Mouse (Mus musculus) left cerebral cortex, adult 8-10 months (tissue): ENCODE data around the gene B130006D01Rik. TPM values are rescaled to one million over a fixed set of nuclear protein-coding genes. Genes with fewer than 3 reads are reported as not detected.

ENCODE experiments used
- DNase-seq, 2 experiments: peaks; one replicate each; pipeline ENCODE4 v3.0.0; 2022; ENCODE audit warnings: low spot score in 2 of 2
- total RNA-seq, 4 experiments: library from RNA; stranded (reverse); gene quantifications; 2 replicates each; pipeline ENCODE4 v1.2.4; 2022

Gene B130006D01Rik
- total RNA-seq, 4 experiments from 2014 or later, result 1.2 to 1.4 (median 1.3) TPM

GRCm38 (mm10) chr11:95769208-95769607 is 45.8 kb downstream of the B130006D01Rik start:
- no peak for DNase-seq

GRCm38 (mm10) chr11:95770720-95771364 is 47.5 kb downstream of the B130006D01Rik start:
- DNase-seq, result no peak

GRCm38 (mm10) chr11:95771665-95772064 is 48.3 kb downstream of the B130006D01Rik start:
- DNase-seq, result no peak

GRCm38 (mm10) chr11:95773264-95773663 is 49.9 kb downstream of the B130006D01Rik start:
- no peak for DNase-seq

Other genes starting within 250 kb of the B130006D01Rik start
- gene Nxph3, start 209.0 kb upstream of the B130006D01Rik start, total RNA-seq, result 10 to 100 TPM; 26.5 to 33.0 (median 32.3) TPM
- 1 to 10 TPM; 2.5 to 4.9 (median 4.1) TPM for gene Ngfr, start 135.9 kb upstream of the B130006D01Rik start, total RNA-seq
- gene Phb, start 56.6 kb upstream of the B130006D01Rik start, total RNA-seq, result 100 to 1,000 TPM in 2 of 4 experiments, 10 to 100 TPM in 2; 83.8 to 107 (median 94.7) TPM
- gene Zfp652, start 10.9 kb upstream of the B130006D01Rik start, total RNA-seq, result 10 to 100 TPM; 42.2 to 44.9 (median 43.6) TPM
- gene Phospho1, start 100.9 kb downstream of the B130006D01Rik start, total RNA-seq, result 10 to 100 TPM; 60.8 to 75.0 (median 67.2) TPM
- gene Gngt2, start 113.6 kb downstream of the B130006D01Rik start, total RNA-seq, result 10 to 100 TPM in 1 of 4 experiments, 1 to 10 TPM in 3; 2.3 to 14.5 (median 5.2) TPM
- gene Abi3, start 118.9 kb downstream of the B130006D01Rik start, total RNA-seq, result 10 to 100 TPM in 2 of 4 experiments, 1 to 10 TPM in 2; 5.9 to 21.5 (median 10.1) TPM
- gene B4galnt2, start 191.3 kb downstream of the B130006D01Rik start, total RNA-seq, result not detected